Mouse (Mus musculus) ZHBTc4 (cell line): ENCODE data around the gene Gm21304.
"Not testable (repeated sequence)": the region's sequence is repeated elsewhere in the genome, so short reads cannot be mapped to it uniquely, and the experiment has no call there.

Experiments
- DNase-seq: peaks from one replicate; pipeline ENCODE4 v3.0.0-alpha.2; 2011; ENCODE audit warnings: low read depth, low spot score

Gene Gm21304

GRCm38 (mm10) chr10:104168215-104168614 lies at the start of gene Gm21304:
Gene Gm21304 (plus strand): TSS chr10:104168515.
- not testable (repeated sequence) for DNase-seq

GRCm38 (mm10) chr10:104142687-104143086 lies 25.6 kb upstream of the Gm21304 start, which contains the start of gene Gm21293:
Gene Gm21293 (plus strand): TSS chr10:104142987.
- not testable (repeated sequence) for DNase-seq

DNA sequence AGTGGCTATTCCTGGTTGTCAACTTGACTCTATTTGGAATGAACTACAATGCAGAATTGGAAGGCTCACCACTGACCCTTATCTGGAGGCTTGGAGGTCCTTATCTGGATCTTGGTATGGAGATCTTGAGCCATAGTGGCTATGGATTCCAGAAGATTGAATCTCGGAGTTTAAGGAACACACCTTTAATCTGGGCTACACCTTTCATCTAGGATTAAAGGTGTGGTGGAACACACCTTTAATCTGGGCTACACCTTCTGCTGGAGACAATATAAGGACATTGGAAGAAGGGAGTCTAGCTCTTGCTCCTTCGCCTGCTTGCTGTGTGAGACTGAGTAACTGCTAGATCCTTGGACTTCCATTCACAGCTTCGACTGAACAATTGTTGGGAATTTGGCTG lies 17.1 kb upstream of the Gm21304 start, which contains the start of gene Gm6763:
Gene Gm6763 (plus strand): TSS at position 301 of the 400 bp plus-strand sequence.
- DNase-seq: not testable (repeated sequence)

DNA sequence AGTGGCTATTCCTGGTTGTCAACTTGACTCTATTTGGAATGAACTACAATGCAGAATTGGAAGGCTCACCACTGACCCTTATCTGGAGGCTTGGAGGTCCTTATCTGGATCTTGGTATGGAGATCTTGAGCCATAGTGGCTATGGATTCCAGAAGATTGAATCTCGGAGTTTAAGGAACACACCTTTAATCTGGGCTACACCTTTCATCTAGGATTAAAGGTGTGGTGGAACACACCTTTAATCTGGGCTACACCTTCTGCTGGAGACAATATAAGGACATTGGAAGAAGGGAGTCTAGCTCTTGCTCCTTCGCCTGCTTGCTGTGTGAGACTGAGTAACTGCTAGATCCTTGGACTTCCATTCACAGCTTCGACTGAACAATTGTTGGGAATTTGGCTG lies 8.6 kb upstream of the Gm21304 start, which contains the start of gene Gm8764:
Gene Gm8764 (plus strand): TSS at position 301 of the 400 bp plus-strand sequence.
- not testable (repeated sequence) for DNase-seq

DNA sequence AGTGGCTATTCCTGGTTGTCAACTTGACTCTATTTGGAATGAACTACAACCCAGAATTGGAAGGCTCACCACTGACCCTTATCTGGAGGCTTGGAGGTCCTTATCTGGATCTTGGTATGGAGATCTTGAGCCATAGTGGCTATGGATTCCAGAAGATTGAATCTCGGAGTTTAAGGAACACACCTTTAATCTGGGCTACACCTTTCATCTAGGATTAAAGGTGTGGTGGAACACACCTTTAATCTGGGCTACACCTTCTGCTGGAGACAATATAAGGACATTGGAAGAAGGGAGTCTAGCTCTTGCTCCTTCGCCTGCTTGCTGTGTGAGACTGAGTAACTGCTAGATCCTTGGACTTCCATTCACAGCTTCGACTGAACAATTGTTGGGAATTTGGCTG lies 8.4 kb downstream of the Gm21304 start, which contains the start of gene Gm21312:
Gene Gm21312 (plus strand): TSS at position 301 of the 400 bp plus-strand sequence.
- not testable (repeated sequence) for DNase-seq

DNA sequence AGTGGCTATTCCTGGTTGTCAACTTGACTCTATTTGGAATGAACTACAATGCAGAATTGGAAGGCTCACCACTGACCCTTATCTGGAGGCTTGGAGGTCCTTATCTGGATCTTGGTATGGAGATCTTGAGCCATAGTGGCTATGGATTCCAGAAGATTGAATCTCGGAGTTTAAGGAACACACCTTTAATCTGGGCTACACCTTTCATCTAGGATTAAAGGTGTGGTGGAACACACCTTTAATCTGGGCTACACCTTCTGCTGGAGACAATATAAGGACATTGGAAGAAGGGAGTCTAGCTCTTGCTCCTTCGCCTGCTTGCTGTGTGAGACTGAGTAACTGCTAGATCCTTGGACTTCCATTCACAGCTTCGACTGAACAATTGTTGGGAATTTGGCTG lies 16.9 kb downstream of the Gm21304 start, which contains the start of gene Gm20765:
Gene Gm20765 (plus strand): TSS at position 301 of the 400 bp plus-strand sequence.
- DNase-seq: not testable (repeated sequence)

DNA sequence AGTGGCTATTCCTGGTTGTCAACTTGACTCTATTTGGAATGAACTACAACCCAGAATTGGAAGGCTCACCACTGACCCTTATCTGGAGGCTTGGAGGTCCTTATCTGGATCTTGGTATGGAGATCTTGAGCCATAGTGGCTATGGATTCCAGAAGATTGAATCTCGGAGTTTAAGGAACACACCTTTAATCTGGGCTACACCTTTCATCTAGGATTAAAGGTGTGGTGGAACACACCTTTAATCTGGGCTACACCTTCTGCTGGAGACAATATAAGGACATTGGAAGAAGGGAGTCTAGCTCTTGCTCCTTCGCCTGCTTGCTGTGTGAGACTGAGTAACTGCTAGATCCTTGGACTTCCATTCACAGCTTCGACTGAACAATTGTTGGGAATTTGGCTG lies 25.4 kb downstream of the Gm21304 start, which contains the start of gene Gm4340:
Gene Gm4340 (plus strand): TSS at position 301 of the 400 bp plus-strand sequence.
- DNase-seq: not testable (repeated sequence)

GRCm38 (mm10) chr10:104209655-104210054 lies 41.3 kb downstream of the Gm21304 start:
- no peak for DNase-seq

DNA sequence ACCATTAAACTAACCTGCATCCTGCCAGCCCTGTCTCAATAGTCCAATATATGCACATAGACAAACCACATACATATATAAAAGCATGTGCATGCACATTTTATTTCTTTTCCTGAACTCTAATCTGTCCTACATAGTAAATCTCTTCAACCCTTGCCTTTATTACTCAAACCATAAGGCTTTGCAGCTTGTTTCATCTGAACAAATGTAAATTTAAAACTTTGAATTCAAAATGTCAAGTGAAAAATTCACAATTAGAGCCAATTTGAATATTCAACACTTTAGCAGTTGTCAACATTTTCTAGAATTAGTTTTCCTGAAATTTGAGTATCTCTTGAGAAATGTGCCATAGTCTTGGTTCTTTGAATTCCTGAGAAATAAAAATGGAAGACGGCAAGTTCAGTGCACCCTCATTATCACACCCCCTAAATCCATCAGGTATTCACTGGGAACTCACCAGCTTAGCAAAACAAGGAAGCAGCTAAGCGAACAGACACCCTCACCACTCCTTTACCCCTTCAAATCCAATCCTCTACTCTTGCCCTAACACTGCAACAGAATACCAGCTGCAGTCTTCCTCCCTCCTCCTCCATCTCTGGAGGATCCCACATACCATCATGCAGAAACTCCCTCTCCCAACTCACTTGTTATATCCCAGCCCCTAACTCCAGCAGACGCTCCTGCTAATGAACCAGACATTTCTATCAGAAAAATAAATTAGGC lies 42.1 kb downstream of the Gm21304 start:
- DNase-seq: no peak

DNA sequence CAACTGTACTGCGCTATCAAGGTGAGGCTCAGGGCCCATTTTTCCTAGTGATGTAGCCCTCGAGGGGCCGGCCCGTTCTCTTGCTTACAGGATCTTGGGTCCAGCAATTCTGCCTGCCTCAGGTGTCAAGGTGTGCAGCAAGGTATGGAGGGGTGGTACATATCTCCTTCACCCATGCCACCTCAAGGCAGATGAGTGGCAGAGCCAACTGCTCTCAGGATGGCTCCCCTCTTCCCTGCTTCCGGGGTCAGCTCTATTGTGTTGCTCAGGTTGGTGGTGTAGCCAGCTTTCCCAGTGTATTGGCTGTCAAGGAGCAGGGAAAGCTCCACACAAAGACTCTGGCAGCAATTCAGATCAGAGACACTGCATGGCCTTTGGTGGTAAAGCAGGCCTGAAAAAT lies 46.2 kb downstream of the Gm21304 start:
- DNase-seq: no peak
